Mouse (Mus musculus) midbrain, embryonic 15.5 days (tissue): ENCODE results near the gene Jmjd1c. TPM values are rescaled to one million over a fixed set of nuclear protein-coding genes. Genes with fewer than 3 reads are reported as not detected.

Experiments used
- ATAC-seq: fragments of 200-750 bp; cut with Nextera tagmentation; replicated peaks from 2 replicates; pipeline ENCODE4 v1.8.0; 2017; ENCODE audit warnings: moderate TSS enrichment
- H3K27ac ChIP-seq: fragments of 300-500 bp; sonication (generic); 2 replicates; pipeline ENCODE4 v1.5.1; 2015; ENCODE audit warnings: mild to moderate bottlenecking, inconsistent platforms
- H3K27me3 ChIP-seq: fragments of 300-500 bp; sonication (generic); replicated peaks from 2 replicates; pipeline ENCODE4 v1.6.1; 2015; ENCODE audit warnings: inconsistent platforms
- H3K36me3 ChIP-seq: fragments of 300-500 bp; sonication (generic); replicated peaks from 2 replicates; pipeline ENCODE4 v1.6.1; 2015; ENCODE audit warnings: inconsistent platforms
- H3K4me1 ChIP-seq: fragments of 300-500 bp; sonication (generic); 2 replicates; pipeline ENCODE4 v1.6.1; 2015; ENCODE audit warnings: inconsistent platforms
- H3K4me2 ChIP-seq: fragments of 300-500 bp; sonication (generic); 2 replicates; pipeline ENCODE4 v1.6.1; 2015; ENCODE audit warnings: inconsistent platforms, mild to moderate bottlenecking, moderate library complexity
- H3K4me3 ChIP-seq: fragments of 300-500 bp; sonication (generic); 2 replicates; pipeline ENCODE4 v1.5.1; 2015; ENCODE audit warnings: mild to moderate bottlenecking, inconsistent platforms
- H3K9ac ChIP-seq: fragments of 300-500 bp; sonication (generic); 2 replicates; pipeline ENCODE4 v1.6.1; 2015; ENCODE audit warnings: mild to moderate bottlenecking, inconsistent platforms
- H3K9me3 ChIP-seq: fragments of 300-500 bp; sonication (generic); 2 replicates; pipeline ENCODE4 v1.6.1; 2016; ENCODE audit warnings: inconsistent platforms
- WGBS: fragments of 180-500 bp; shearing (Covaris S2); methylation state at CpG from one replicate; pipeline ENCODE4 v1.1.7; 2015; ENCODE audit warnings: mixed read lengths; 5-methylcytosine and 5-hydroxymethylcytosine counted together
- polyA plus RNA-seq: library from polyadenylated mRNA; unstranded; fragments of >200 nt; fragmentation: Nextera tagmentation; extraction: Ambion mirVana; gene quantifications from 2 replicates; pipeline ENCODE4 v1.2.1, GENCODE M21; 2015

The Jmjd1c gene
- polyA plus RNA-seq, 1 experiment from 2014 or later = 53.8 TPM

- Histone ChIP-seq H3K9me3 (no peaks in the 10 kb centered on the region), H3K4me2 (no peak overlapping the region; the same call in 1 of the 2 replicates), H3K4me3 (no peak overlapping the region), H3K36me3 (no peaks in the 10 kb centered on the region), H3K9ac (no peak overlapping the region), H3K27ac (no peak overlapping the region), H3K4me1 (peaks cover 6% of the 10 kb centered on the region; the same call in 1 of the 2 replicates), H3K27me3 (no peaks in the 10 kb centered on the region)
- 57% methylated on average over 21 of the region's 21 CpGs for WGBS
- ATAC-seq = 0 out of 2 replicates have a peak, but pooled peaks have one; percentile 39
These were observed 19.7 kb upstream of the Jmjd1c start for GRCm38 (mm10) chr10:67075931-67076878.

DNA sequence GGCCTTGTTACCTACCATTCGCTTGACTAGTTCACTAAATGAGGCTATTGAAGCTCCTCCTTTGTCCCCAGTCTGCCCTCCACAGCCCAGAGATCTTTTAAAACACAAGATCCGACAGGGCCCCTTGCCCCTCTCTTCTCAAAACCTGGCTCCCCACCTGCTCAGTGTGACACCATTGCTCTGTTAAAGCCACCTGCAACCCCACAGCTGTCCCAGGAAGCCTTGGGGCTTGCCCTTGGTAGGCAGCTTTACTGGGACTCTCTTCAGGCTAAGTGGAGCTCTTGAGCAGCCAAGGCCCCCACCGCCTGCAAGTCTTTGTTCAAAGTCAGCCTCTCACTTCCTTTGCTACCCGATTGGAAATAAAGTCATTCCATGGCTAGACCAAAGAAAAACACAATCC, 16.9 kb upstream of the Jmjd1c start:
- peaks cover 6% of the 10 kb centered on the region; the same call in 1 of the 2 replicates for H3K4me1 ChIP-seq
- no peak overlapping the region for H3K4me2 ChIP-seq
- 47% methylated on average over 4 of the region's 4 CpGs for WGBS
- H3K9me3 ChIP-seq = no peaks in the 10 kb centered on the region
- no peak overlapping the region for H3K27ac ChIP-seq
- no peak overlapping the region for H3K4me3 ChIP-seq
- no peak overlapping the region for H3K9ac ChIP-seq
- H3K36me3 ChIP-seq = no peaks in the 10 kb centered on the region
- no peaks in the 10 kb centered on the region for H3K27me3 ChIP-seq
- ATAC-seq = no peak

DNA sequence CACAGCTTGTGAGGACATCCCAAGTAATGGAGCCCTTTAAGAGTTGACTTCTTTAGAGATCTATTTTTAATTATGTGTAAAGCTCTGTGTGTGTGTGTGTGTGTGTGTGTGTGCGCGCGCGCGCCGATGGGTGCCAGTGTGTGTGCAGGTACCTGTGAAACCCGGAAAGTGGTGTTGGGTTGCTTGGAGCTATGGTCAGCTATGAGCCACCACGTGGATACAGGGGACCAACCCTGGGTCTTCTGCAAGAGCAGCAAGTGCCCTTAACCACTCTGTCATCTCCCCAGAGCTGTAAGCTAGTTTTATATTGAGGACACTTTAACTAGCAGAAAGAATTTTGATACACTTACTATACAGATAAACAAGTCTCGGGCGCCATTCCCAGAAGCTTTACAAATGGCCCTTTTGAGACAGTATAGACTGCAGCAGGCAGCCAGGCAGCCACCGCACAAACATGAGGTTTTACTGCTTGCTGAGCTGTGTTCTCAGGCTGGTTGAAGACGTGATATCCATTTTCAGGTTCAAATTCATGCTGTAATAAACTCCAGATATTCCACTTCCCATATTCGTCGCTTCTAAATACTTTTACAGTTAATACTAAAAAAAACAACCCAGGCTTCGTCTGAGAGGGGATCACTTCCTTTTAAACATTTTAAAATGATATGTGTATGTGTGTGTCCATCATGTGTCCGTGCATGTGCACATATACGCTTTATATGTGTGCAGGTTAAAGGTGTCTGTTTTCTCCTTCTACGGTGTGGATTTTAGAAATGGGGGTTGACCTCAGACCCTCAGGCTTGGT, 14.5 kb upstream of the Jmjd1c start:
- no peak overlapping the region for H3K27ac ChIP-seq

DNA sequence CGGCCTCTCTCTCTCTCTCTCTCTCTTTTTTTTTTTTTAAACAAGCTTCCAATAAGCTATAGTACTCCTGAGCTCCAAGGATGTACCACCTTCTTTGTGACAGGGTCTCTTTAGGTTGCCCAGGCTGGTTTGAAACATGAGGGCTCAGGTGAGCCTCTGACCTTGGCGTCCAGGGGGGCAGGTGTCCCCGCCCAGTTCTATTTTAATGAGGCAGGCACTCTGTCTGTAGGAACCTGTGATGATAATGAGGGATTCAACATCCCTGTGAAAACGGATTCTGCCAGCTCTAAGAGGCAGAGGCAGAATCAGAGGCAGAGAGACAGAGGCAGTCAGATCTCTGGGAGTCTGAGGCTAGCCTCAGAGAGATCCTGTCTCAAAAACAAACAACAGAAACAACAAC, 13.4 kb upstream of the Jmjd1c start:
- no peak overlapping the region for H3K9ac ChIP-seq
- H3K27me3 ChIP-seq = no peaks in the 10 kb centered on the region
- no peak overlapping the region for H3K4me3 ChIP-seq
- H3K36me3 ChIP-seq = no peaks in the 10 kb centered on the region
- no peak overlapping the region for H3K27ac ChIP-seq
- 87% methylated on average over 4 of the region's 4 CpGs for WGBS
- no peak for ATAC-seq
- H3K9me3 ChIP-seq = no peaks in the 10 kb centered on the region
- H3K4me2 ChIP-seq = no peak overlapping the region
- no peaks in the 10 kb centered on the region for H3K4me1 ChIP-seq

More for the DNA sequence above, 14.5 kb upstream of the Jmjd1c start:
- no peaks in the 10 kb centered on the region for H3K9me3 ChIP-seq
- no peak overlapping the region for H3K9ac ChIP-seq
- H3K4me3 ChIP-seq = no peak overlapping the region
- WGBS = 89% methylated on average over 18 of the region's 18 CpGs
- no peaks in the 10 kb centered on the region for H3K27me3 ChIP-seq
- H3K36me3 ChIP-seq = no peaks in the 10 kb centered on the region
- peaks cover 5% of the 10 kb centered on the region; the same call in 1 of the 2 replicates for H3K4me1 ChIP-seq
- no peak for ATAC-seq
- no peak overlapping the region for H3K4me2 ChIP-seq

GRCm38 (mm10) chr10:67083446-67084166, 12.3 kb upstream of the Jmjd1c start:
- WGBS = 66% methylated on average over 10 of the region's 10 CpGs
- Histone ChIP-seq H3K4me2 (no peak overlapping the region), H3K27ac (no peak overlapping the region), H3K4me1 (no peaks in the 10 kb centered on the region), H3K36me3 (no peaks in the 10 kb centered on the region), H3K4me3 (no peak overlapping the region), H3K9me3 (no peaks in the 10 kb centered on the region), H3K9ac (no peak overlapping the region), H3K27me3 (no peaks in the 10 kb centered on the region)
- ATAC-seq = no peak

DNA sequence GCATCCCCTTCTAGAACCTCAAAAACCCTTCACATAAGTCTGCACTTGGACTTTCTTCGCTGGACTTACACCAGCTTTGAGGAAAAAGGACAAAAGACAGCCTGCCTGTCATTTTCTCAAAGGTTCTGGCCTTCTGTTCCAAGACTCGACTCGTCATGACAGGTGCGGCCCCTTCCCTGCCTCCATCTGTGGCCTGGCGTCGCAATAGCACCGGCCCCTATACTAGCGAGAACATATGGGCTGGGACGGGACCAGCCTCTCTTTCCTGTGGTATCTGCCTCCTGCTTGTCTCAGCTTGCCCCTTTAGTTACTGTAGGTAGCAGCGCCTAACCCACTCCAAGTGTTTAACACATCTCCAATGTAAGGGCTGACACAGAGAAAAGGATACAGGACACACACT, 10.8 kb upstream of the Jmjd1c start:
- no peak overlapping the region for H3K4me3 ChIP-seq
- no peaks in the 10 kb centered on the region for H3K36me3 ChIP-seq
- H3K27me3 ChIP-seq = no peaks in the 10 kb centered on the region
- no peak overlapping the region for H3K9ac ChIP-seq
- no peaks in the 10 kb centered on the region for H3K4me1 ChIP-seq
- H3K4me2 ChIP-seq = no peak overlapping the region
- no peaks in the 10 kb centered on the region for H3K9me3 ChIP-seq
- no peak overlapping the region for H3K27ac ChIP-seq
- no peak for ATAC-seq
- 77% methylated on average over 10 of the region's 10 CpGs for WGBS

- no peak overlapping the region for H3K4me2 ChIP-seq
- H3K36me3 ChIP-seq = no peaks in the 10 kb centered on the region
- no peaks in the 10 kb centered on the region for H3K4me1 ChIP-seq
- H3K9ac ChIP-seq = no peak overlapping the region
- no peak for ATAC-seq
- WGBS = 93% methylated on average over 7 of the region's 7 CpGs
- no peaks in the 10 kb centered on the region for H3K9me3 ChIP-seq
- no peak overlapping the region for H3K27ac ChIP-seq
- H3K27me3 ChIP-seq = no peaks in the 10 kb centered on the region
- H3K4me3 ChIP-seq = no peak overlapping the region
These were observed 10.0 kb upstream of the Jmjd1c start for GRCm38 (mm10) chr10:67085916-67086315.

GRCm38 (mm10) chr10:67087447-67088226, 8.3 kb upstream of the Jmjd1c start:
- 95% methylated on average over 5 of the region's 5 CpGs for WGBS
- no peaks in the 10 kb centered on the region for H3K9me3 ChIP-seq
- H3K4me3 ChIP-seq = no peak overlapping the region
- no peak overlapping the region for H3K9ac ChIP-seq
- no peaks in the 10 kb centered on the region for H3K4me1 ChIP-seq
- H3K4me2 ChIP-seq = no peak overlapping the region
- H3K27me3 ChIP-seq = no peaks in the 10 kb centered on the region
- no peak overlapping the region for H3K27ac ChIP-seq
- no peaks in the 10 kb centered on the region for H3K36me3 ChIP-seq
- ATAC-seq = no peak

DNA sequence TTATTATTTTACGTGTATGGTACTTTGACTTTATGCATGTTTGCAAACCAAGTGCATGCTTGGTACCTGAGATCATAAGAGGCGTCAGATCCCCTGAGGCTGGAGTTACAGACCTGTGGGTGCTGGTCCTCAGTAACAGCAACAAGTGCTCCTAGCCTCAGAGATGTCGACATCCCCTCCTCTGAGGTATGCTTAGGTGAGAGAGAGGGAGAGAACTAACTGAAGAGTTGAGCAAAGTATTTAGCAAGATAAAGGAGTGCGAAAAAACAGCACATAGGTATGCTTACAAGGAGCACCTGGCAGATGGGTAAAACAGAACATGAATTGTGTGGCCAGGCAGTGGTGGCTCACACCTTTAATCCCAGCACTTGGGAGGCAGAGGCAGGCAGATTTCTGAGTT, 5.3 kb upstream of the Jmjd1c start:
- H3K4me1 ChIP-seq = peaks cover 15% of the 10 kb centered on the region
- no peaks in the 10 kb centered on the region for H3K36me3 ChIP-seq
- no peak overlapping the region for H3K4me2 ChIP-seq
- no peak overlapping the region for H3K27ac ChIP-seq
- H3K27me3 ChIP-seq = no peaks in the 10 kb centered on the region
- no peak overlapping the region for H3K4me3 ChIP-seq
- no peak for ATAC-seq
- H3K9ac ChIP-seq = no peak overlapping the region
- H3K9me3 ChIP-seq = no peaks in the 10 kb centered on the region
- 90% methylated on average over 4 of the region's 4 CpGs for whole genome bisulfite sequencing

DNA sequence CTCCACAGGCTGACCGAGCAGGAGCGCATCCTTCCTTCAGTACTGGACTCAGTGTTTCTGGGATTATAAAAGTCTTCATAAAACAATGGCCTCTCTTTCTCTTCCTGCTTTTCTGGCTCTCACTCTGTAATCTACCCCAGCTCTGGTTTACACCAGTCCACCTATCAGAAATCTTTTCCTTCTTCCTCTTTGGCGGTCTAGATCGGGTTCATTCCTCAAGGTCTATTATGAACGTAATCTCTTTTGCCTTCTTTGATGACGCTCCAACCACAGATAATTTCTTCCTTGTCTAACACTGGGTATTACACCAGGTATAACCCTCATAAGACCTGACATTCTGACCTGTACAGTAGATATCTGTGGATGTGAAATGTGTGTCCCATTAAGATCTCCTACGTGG, 1.0 kb upstream of the Jmjd1c start:
- Histone ChIP-seq H3K4me3 (peak overlapping the region; percentile 84; the same call in 1 of the 2 replicates), H3K4me2 (peak overlapping the region; percentile 74; the same call in 1 of the 2 replicates), H3K9me3 (no peaks in the 10 kb centered on the region), H3K27ac (no peak overlapping the region), H3K4me1 (peaks cover 39% of the 10 kb centered on the region), H3K27me3 (no peaks in the 10 kb centered on the region), H3K9ac (no peak overlapping the region), H3K36me3 (no peaks in the 10 kb centered on the region)
- WGBS = 88% methylated on average over 7 of the region's 7 CpGs
- ATAC-seq = no peak

GRCm38 (mm10) chr10:67096621-67097436, 904 bp downstream of the Jmjd1c start, which contains the start of gene Reep3:
Gene Reep3, minus strand, starts transcription at chr10:67096945.
- ATAC-seq = peak; percentile 79
- Histone ChIP-seq H3K36me3 (no peaks in the 10 kb centered on the region), H3K27me3 (no peaks in the 10 kb centered on the region), H3K9me3 (no peaks in the 10 kb centered on the region), H3K9ac (peak within 1 kb of the TSS; percentile 94), H3K4me3 (peak within 1 kb of the TSS; percentile 84), H3K27ac (peak within 1 kb of the TSS; percentile 98), H3K4me2 (peak within 1 kb of the TSS; percentile 74), H3K4me1 (peaks cover 56% of the 10 kb centered on the region)
- WGBS = 1% methylated on average over 93 of the region's 97 CpGs
